Mouse (Mus musculus): ENCODE data around the gene Pex26. TPM values are rescaled to one million over a fixed set of nuclear protein-coding genes. Genes with fewer than 3 reads are reported as not detected.

Gene Pex26
- total RNA-seq, 2 experiments from 2014 or later, result 1.3 to 3.8 TPM

GRCm38 (mm10) chr6:121224993-121225392 lies 41.5 kb downstream of the Pex26 start:
- no peak for ATAC-seq (replicated peaks; ENCODE audit: low FRiP score, poor library complexity, severe bottlenecking)

GRCm38 (mm10) chr6:121226043-121226442 lies 42.6 kb downstream of the Pex26 start:
- no peak for ATAC-seq (replicated peaks; ENCODE audit: low FRiP score, poor library complexity, severe bottlenecking)

- ATAC-seq (replicated peaks; ENCODE audit: low FRiP score, poor library complexity, severe bottlenecking), result no peak
Observed at GRCm38 (mm10) chr6:121226744-121227143, 43.3 kb downstream of the Pex26 start.

- ATAC-seq (replicated peaks; ENCODE audit: low FRiP score, poor library complexity, severe bottlenecking), result no peak
Observed at GRCm38 (mm10) chr6:121228421-121228820, 45.0 kb downstream of the Pex26 start.

- ATAC-seq (replicated peaks; ENCODE audit: low FRiP score, poor library complexity, severe bottlenecking), result no peak
Observed at GRCm38 (mm10) chr6:121232652-121233051, 49.2 kb downstream of the Pex26 start.

GRCm38 (mm10) chr6:121236386-121236785 lies 52.9 kb downstream of the Pex26 start:
- no peak for ATAC-seq (replicated peaks; ENCODE audit: low FRiP score, poor library complexity, severe bottlenecking)

GRCm38 (mm10) chr6:121238209-121238608 lies 54.7 kb downstream of the Pex26 start:
- ATAC-seq (replicated peaks; ENCODE audit: low FRiP score, poor library complexity, severe bottlenecking), result no peak

GRCm38 (mm10) chr6:121241780-121242179 lies 58.3 kb downstream of the Pex26 start:
- ATAC-seq (replicated peaks; ENCODE audit: low FRiP score, poor library complexity, severe bottlenecking), result no peak

- no peak for ATAC-seq (replicated peaks; ENCODE audit: low FRiP score, poor library complexity, severe bottlenecking)
Observed at GRCm38 (mm10) chr6:121243161-121243560, 59.7 kb downstream of the Pex26 start.

GRCm38 (mm10) chr6:121245127-121246036 lies 61.9 kb downstream of the Pex26 start, which contains the start of gene Usp18:
Gene Usp18, plus strand, starts transcription at chr6:121245906.
- peak; percentile 96 for ATAC-seq (replicated peaks; ENCODE audit: low FRiP score, poor library complexity, severe bottlenecking)

GRCm38 (mm10) chr6:121246037-121246361 lies 62.5 kb downstream of the Pex26 start:
- ATAC-seq (replicated peaks; ENCODE audit: low FRiP score, poor library complexity, severe bottlenecking), result peak; percentile 3; the same call in 1 of the 2 replicates

Other genes with a start within 250 kb of the Pex26 start
- 99.0 and 127 TPM in 2 replicates for gene Mical3, start 52.7 kb upstream of the Pex26 start, total RNA-seq (2015; ENCODE audit: low replicate concordance)
- 133 and 258 TPM in 2 replicates for gene Mical3, start 52.7 kb upstream of the Pex26 start, total RNA-seq (2017; ENCODE audit: low replicate concordance)
- gene Tuba8, start 27.0 kb downstream of the Pex26 start, total RNA-seq (2015; ENCODE audit: low replicate concordance), result 11.5 and 14.4 TPM in 2 replicates
- gene Tuba8, start 27.0 kb downstream of the Pex26 start, total RNA-seq (2017; ENCODE audit: low replicate concordance), result 5.9 and 6.7 TPM in 2 replicates
- 18.8 and 38.2 TPM in 2 replicates for gene Usp18, start 62.2 kb downstream of the Pex26 start, total RNA-seq (2015; ENCODE audit: low replicate concordance)
- gene Usp18, start 62.2 kb downstream of the Pex26 start, total RNA-seq (2017; ENCODE audit: low replicate concordance), result 26.9 and 27.9 TPM in 2 replicates
- 1.7 and 3.1 TPM in 2 replicates for gene Slc6a13, start 116.6 kb downstream of the Pex26 start, total RNA-seq (2015; ENCODE audit: low replicate concordance)
- 0.56 and 1.4 TPM in 2 replicates for gene Slc6a13, start 116.6 kb downstream of the Pex26 start, total RNA-seq (2017; ENCODE audit: low replicate concordance)
- gene Slc6a12, start 159.4 kb downstream of the Pex26 start, total RNA-seq (2015; ENCODE audit: low replicate concordance), result 0.63 and 1.7 TPM in 2 replicates
- 1.9 and 3.2 TPM in 2 replicates for gene Slc6a12, start 159.4 kb downstream of the Pex26 start, total RNA-seq (2017; ENCODE audit: low replicate concordance)

All from erythroblast, adult 5-6 weeks (primary cell).